Mouse (Mus musculus) hindbrain, embryonic 11.5 days (tissue): ENCODE results near the gene Rundc1. TPM values are rescaled to one million over a fixed set of nuclear protein-coding genes. Genes with fewer than 3 reads are reported as not detected.
"Not testable (repeated sequence)": the region's sequence is repeated elsewhere in the genome, so short reads cannot be mapped to it uniquely, and the experiment has no call there.

Experiments
- ATAC-seq: fragments of 200-750 bp; cut with Nextera tagmentation; 2 replicates; pipeline ENCODE4 v1.8.0; 2017; ENCODE audit warnings: mild to moderate bottlenecking, moderate TSS enrichment, moderate library complexity; ENCODE audit not compliant: low FRiP score
- DNase-seq: peaks from one replicate; pipeline ENCODE4 v3.0.0-alpha.2; 2015; ENCODE audit warnings: low spot score
- H3K27ac ChIP-seq: fragments of 300-500 bp; sonication (generic); 2 replicates; pipeline ENCODE4 v1.5.1; 2014; ENCODE audit warnings: mild to moderate bottlenecking, low read depth, low read length
- H3K27me3 ChIP-seq: fragments of 300-500 bp; sonication (generic); 2 replicates; pipeline ENCODE4 v1.6.1; 2014; ENCODE audit warnings: mild to moderate bottlenecking, low read length, moderate library complexity, mixed read lengths; ENCODE audit not compliant: control insufficient read depth, insufficient read depth
- H3K36me3 ChIP-seq: fragments of 300-500 bp; sonication (generic); 2 replicates; pipeline ENCODE4 v1.6.1; 2014; ENCODE audit warnings: mild to moderate bottlenecking, low read length, moderate library complexity, mixed read lengths; ENCODE audit not compliant: control insufficient read depth, insufficient read depth
- H3K4me1 ChIP-seq: fragments of 300-500 bp; sonication (generic); replicated peaks from 2 replicates; pipeline ENCODE4 v1.6.1; 2014; ENCODE audit warnings: low read length, mixed read lengths; ENCODE audit not compliant: control insufficient read depth, insufficient read depth
- H3K4me2 ChIP-seq: fragments of 300-500 bp; sonication (generic); replicated peaks from 2 replicates; pipeline ENCODE4 v1.6.1; 2014; ENCODE audit warnings: mild to moderate bottlenecking, low read depth, low read length
- H3K4me3 ChIP-seq: fragments of 300-500 bp; sonication (generic); 2 replicates; pipeline ENCODE4 v1.5.1; 2014; ENCODE audit warnings: low read depth, low read length
- H3K9ac ChIP-seq: fragments of 300-500 bp; sonication (generic); 2 replicates; pipeline ENCODE4 v1.6.1; 2014; ENCODE audit warnings: low read depth, low read length
- H3K9me3 ChIP-seq: fragments of 300-500 bp; sonication (generic); 2 replicates; pipeline ENCODE4 v1.6.1; 2016; ENCODE audit warnings: low read length; ENCODE audit not compliant: control insufficient read depth
- WGBS: fragments of 180-500 bp; shearing (Covaris S2); extraction: QIAGEN DNeasy Blood & Tissue Kit; methylation state at CpG from one replicate; pipeline ENCODE4 v1.1.7; 2014; 5-methylcytosine and 5-hydroxymethylcytosine counted together
- polyA plus RNA-seq: library from polyadenylated mRNA; unstranded; fragments of >200 nt; fragmentation: Nextera tagmentation; extraction: Ambion mirVana; gene quantifications from 2 replicates; pipeline ENCODE4 v1.2.1, GENCODE M21; 2014

Gene Rundc1
- polyA plus RNA-seq, 1 experiment from 2014 or later = 14.2 TPM

GRCm38 (mm10) chr11:101474298-101474697 lies 49.4 kb downstream of the Rundc1 start:
- Histone ChIP-seq H3K27me3 (no peaks in the 10 kb centered on the region), H3K9ac (no peak overlapping the region), H3K9me3 (no peaks in the 10 kb centered on the region), H3K4me2 (no peak overlapping the region), H3K36me3 (no peaks in the 10 kb centered on the region), H3K4me1 (peaks cover 17% of the 10 kb centered on the region), H3K27ac (peak overlapping the region; percentile 51; the same call in 1 of the 2 replicates), H3K4me3 (no peak overlapping the region)
- ATAC-seq = no peak
- WGBS = 87% methylated on average over 5 of the region's 5 CpGs
- no peak for DNase-seq

- H3K4me1 ChIP-seq = peaks cover 18% of the 10 kb centered on the region
- H3K4me2 ChIP-seq, H3K4me3 ChIP-seq, DNase-seq, H3K27ac ChIP-seq, ATAC-seq, H3K9me3 ChIP-seq, H3K27me3 ChIP-seq, H3K36me3 ChIP-seq, H3K9ac ChIP-seq: not testable (repeated sequence)
- 76% methylated on average over 4 of the region's 4 CpGs for WGBS
Observed at GRCm38 (mm10) chr11:101476361-101476760, 51.5 kb downstream of the Rundc1 start.

GRCm38 (mm10) chr11:101477194-101477551 lies 52.3 kb downstream of the Rundc1 start:
- Histone ChIP-seq H3K4me3 (no peak overlapping the region), H3K27me3 (no peaks in the 10 kb centered on the region), H3K27ac (peak overlapping the region; percentile 98), H3K9ac (peak overlapping the region; percentile 47; the same call in 1 of the 2 replicates), H3K9me3 (no peaks in the 10 kb centered on the region), H3K4me1 (peaks cover 12% of the 10 kb centered on the region), H3K36me3 (no peaks in the 10 kb centered on the region), H3K4me2 (peak overlapping the region; percentile 7; the same call in 1 of the 2 replicates)
- ATAC-seq (peak; percentile 79), DNase-seq (peak; percentile 78)
- 13% methylated on average over 4 of the region's 4 CpGs for WGBS

GRCm38 (mm10) chr11:101477552-101478211 lies 52.8 kb downstream of the Rundc1 start:
- Histone ChIP-seq H3K27me3 (no peaks in the 10 kb centered on the region), H3K36me3 (no peaks in the 10 kb centered on the region), H3K4me1 (peaks cover 11% of the 10 kb centered on the region), H3K4me2 (peak overlapping the region; percentile 29), H3K9me3 (no peaks in the 10 kb centered on the region), H3K27ac (peak overlapping the region; percentile 98), H3K9ac (peak overlapping the region; percentile 47; the same call in 1 of the 2 replicates), H3K4me3 (no peak overlapping the region)
- ATAC-seq (peak; percentile 87), DNase-seq (peak; percentile 82)
- WGBS = 20% methylated on average over 10 of the region's 10 CpGs

GRCm38 (mm10) chr11:101479171-101479635 lies 54.3 kb downstream of the Rundc1 start:
- Histone ChIP-seq H3K4me2 (peak overlapping the region; percentile 29), H3K9me3 (no peaks in the 10 kb centered on the region), H3K27me3 (no peaks in the 10 kb centered on the region), H3K4me1 (peaks cover 10% of the 10 kb centered on the region), H3K9ac (peak overlapping the region; percentile 56), H3K36me3 (no peaks in the 10 kb centered on the region), H3K27ac (peak overlapping the region; percentile 98), H3K4me3 (peak overlapping the region; percentile 31)
- ATAC-seq = peak; percentile 70
- DNase-seq = peak; percentile 85
- WGBS = 3% methylated on average over 18 of the region's 18 CpGs

- DNase-seq = no peak
- peaks cover 12% of the 10 kb centered on the region for H3K4me1 ChIP-seq
- no peaks in the 10 kb centered on the region for H3K27me3 ChIP-seq
- H3K9me3 ChIP-seq = no peaks in the 10 kb centered on the region
- WGBS = 61% methylated on average over 6 of the region's 6 CpGs
- H3K36me3 ChIP-seq = no peaks in the 10 kb centered on the region
- H3K4me3 ChIP-seq = no peak overlapping the region
- no peak overlapping the region for H3K4me2 ChIP-seq
- no peak for ATAC-seq
- H3K27ac ChIP-seq = peak overlapping the region; percentile 98
- no peak overlapping the region for H3K9ac ChIP-seq
Observed at GRCm38 (mm10) chr11:101480912-101481311, 56.0 kb downstream of the Rundc1 start.

DNA sequence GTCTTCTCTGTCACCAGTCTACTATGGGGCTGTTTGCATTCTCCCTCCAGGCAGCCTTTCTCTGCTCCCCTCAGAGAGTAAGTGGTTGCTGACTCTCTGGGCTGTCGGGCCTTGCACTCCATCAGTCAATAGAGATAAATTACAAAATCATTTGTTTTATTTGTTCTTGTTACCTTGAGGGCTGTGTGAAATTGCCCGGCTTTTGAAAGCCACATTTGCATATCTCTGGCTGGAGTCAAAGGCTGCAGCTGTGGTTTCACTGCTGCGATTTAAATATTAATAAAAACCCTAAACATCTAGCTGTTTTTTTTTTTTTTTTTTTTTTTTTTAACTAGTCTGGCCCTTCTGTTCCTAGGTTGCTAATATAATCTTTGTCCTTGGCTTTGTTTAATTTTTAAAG lies 58.9 kb downstream of the Rundc1 start:
- no peak for ATAC-seq
- Histone ChIP-seq H3K9ac (no peak overlapping the region), H3K27ac (peak overlapping the region; percentile 89), H3K36me3 (no peaks in the 10 kb centered on the region), H3K9me3 (no peaks in the 10 kb centered on the region), H3K4me1 (peaks cover 8% of the 10 kb centered on the region; the same call in 1 of the 2 replicates), H3K4me2 (no peak overlapping the region), H3K4me3 (no peak overlapping the region), H3K27me3 (no peaks in the 10 kb centered on the region)
- 34% methylated on average over 3 of the region's 3 CpGs for WGBS
- no peak for DNase-seq

- H3K27ac ChIP-seq = peak overlapping the region; percentile 89
- ATAC-seq = no peak
Observed at GRCm38 (mm10) chr11:101484245-101484644, 59.4 kb downstream of the Rundc1 start.

DNA sequence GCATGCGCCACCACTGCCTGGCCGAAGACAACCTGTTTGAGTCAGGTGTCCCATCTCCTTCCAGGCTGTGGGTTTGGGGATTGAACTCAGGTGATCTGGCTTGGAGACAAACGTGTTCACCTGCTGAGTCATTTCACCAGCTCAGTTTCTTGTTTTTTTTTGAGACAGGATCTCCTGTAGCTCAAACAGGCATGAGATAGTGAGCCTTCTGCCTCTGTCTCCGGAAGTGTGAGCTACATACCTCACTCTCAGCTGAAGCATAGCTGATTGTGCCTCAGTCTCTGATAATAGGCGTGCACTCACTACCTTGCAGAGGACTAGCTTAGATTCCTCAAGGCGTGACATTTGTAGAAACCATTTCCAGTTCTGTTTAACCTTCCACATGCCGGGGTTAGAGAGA lies 59.9 kb downstream of the Rundc1 start:
- H3K4me2 ChIP-seq = no peak overlapping the region
- H3K9me3 ChIP-seq = no peaks in the 10 kb centered on the region
- peaks cover 8% of the 10 kb centered on the region; the same call in 1 of the 2 replicates for H3K4me1 ChIP-seq
- H3K4me3 ChIP-seq = no peak overlapping the region
- ATAC-seq (no peak), DNase-seq (no peak)
- WGBS = 90% methylated on average over 7 of the region's 7 CpGs
- H3K9ac ChIP-seq = no peak overlapping the region
- H3K27ac ChIP-seq = peak overlapping the region; percentile 89
- no peaks in the 10 kb centered on the region for H3K27me3 ChIP-seq
- H3K36me3 ChIP-seq = 0 out of 2 replicates have a peak, but pooled peaks cover 2% of the 10 kb centered on the region

More at GRCm38 (mm10) chr11:101484245-101484644, 59.4 kb downstream of the Rundc1 start:
- no peak for DNase-seq
- Histone ChIP-seq H3K4me3 (no peak overlapping the region), H3K4me2 (no peak overlapping the region), H3K27me3 (no peaks in the 10 kb centered on the region), H3K4me1 (peaks cover 8% of the 10 kb centered on the region; the same call in 1 of the 2 replicates), H3K9ac (no peak overlapping the region), H3K36me3 (no peaks in the 10 kb centered on the region), H3K9me3 (no peaks in the 10 kb centered on the region)
- 73% methylated on average over 6 of the region's 6 CpGs for WGBS
